Mouse (Mus musculus): ENCODE data around the gene Trmt1l. TPM values are rescaled to one million over a fixed set of nuclear protein-coding genes. Genes with fewer than 3 reads are reported as not detected.

The Trmt1l gene
- polyA plus RNA-seq, 1 experiment from 2014 or later: 52.3 TPM

- WGBS: 92% methylated on average over 5 of the region's 5 CpGs
- Histone ChIP-seq H3K36me3 (ENCODE audit: control insufficient read depth, insufficient read depth) (no peaks in the 10 kb centered on the region), H3K9me3 (ENCODE audit: control insufficient read depth, low read length) (no peaks in the 10 kb centered on the region)
These were observed 56.4 kb downstream of the Trmt1l start for GRCm38 (mm10) chr1:151484754-151485153.

GRCm38 (mm10) chr1:151489806-151490205 is 61.5 kb downstream of the Trmt1l start:
- Histone ChIP-seq H3K9ac (replicated peaks; ENCODE audit: low read depth, low read length) (no peak overlapping the region), H3K4me2 (ENCODE audit: low read length) (no peak overlapping the region), H3K4me3 (replicated peaks; ENCODE audit: low read length) (no peak overlapping the region), H3K27ac (ENCODE audit: low read length) (no peak overlapping the region), H3K4me1 (replicated peaks; ENCODE audit: control insufficient read depth, insufficient read depth, low read length) (peaks cover 3% of the 10 kb centered on the region; the same call in 1 of the 2 replicates), H3K36me3 (ENCODE audit: control insufficient read depth, insufficient read depth) (no peaks in the 10 kb centered on the region), H3K27me3 (replicated peaks; ENCODE audit: control insufficient read depth, insufficient read depth, low read length) (no peaks in the 10 kb centered on the region), H3K9me3 (ENCODE audit: control insufficient read depth, low read length) (no peaks in the 10 kb centered on the region)
- 77% methylated on average over 6 of the region's 6 CpGs for WGBS
- ATAC-seq: no peak

More at GRCm38 (mm10) chr1:151484754-151485153, 56.4 kb downstream of the Trmt1l start:
- no peak for ATAC-seq
- no peak overlapping the region for H3K9ac ChIP-seq (replicated peaks; ENCODE audit: low read depth, low read length)
- no peak overlapping the region for H3K4me3 ChIP-seq (replicated peaks; ENCODE audit: low read length)
- H3K27ac ChIP-seq (ENCODE audit: low read length): no peak overlapping the region
- no peaks in the 10 kb centered on the region for H3K27me3 ChIP-seq (replicated peaks; ENCODE audit: control insufficient read depth, insufficient read depth, low read length)
- H3K4me2 ChIP-seq (ENCODE audit: low read length): no peak overlapping the region
- no peaks in the 10 kb centered on the region for H3K4me1 ChIP-seq (replicated peaks; ENCODE audit: control insufficient read depth, insufficient read depth, low read length)

GRCm38 (mm10) chr1:151492419-151492818 is 64.1 kb downstream of the Trmt1l start:
- H3K9ac ChIP-seq (replicated peaks; ENCODE audit: low read depth, low read length): no peak overlapping the region
- no peak overlapping the region for H3K4me2 ChIP-seq (ENCODE audit: low read length)
- no peaks in the 10 kb centered on the region for H3K9me3 ChIP-seq (ENCODE audit: control insufficient read depth, low read length)
- WGBS: 45% methylated on average over 1 of the region's 1 CpGs
- H3K36me3 ChIP-seq (ENCODE audit: control insufficient read depth, insufficient read depth): no peaks in the 10 kb centered on the region
- no peaks in the 10 kb centered on the region for H3K27me3 ChIP-seq (replicated peaks; ENCODE audit: control insufficient read depth, insufficient read depth, low read length)
- H3K4me1 ChIP-seq (replicated peaks; ENCODE audit: control insufficient read depth, insufficient read depth, low read length): peaks cover 6% of the 10 kb centered on the region; the same call in 1 of the 2 replicates
- H3K27ac ChIP-seq (ENCODE audit: low read length): no peak overlapping the region
- no peak for ATAC-seq
- H3K4me3 ChIP-seq (replicated peaks; ENCODE audit: low read length): no peak overlapping the region

- Histone ChIP-seq H3K9ac (replicated peaks; ENCODE audit: low read depth, low read length) (no peak overlapping the region), H3K27ac (ENCODE audit: low read length) (no peak overlapping the region), H3K4me1 (replicated peaks; ENCODE audit: control insufficient read depth, insufficient read depth, low read length) (peaks cover 11% of the 10 kb centered on the region), H3K27me3 (replicated peaks; ENCODE audit: control insufficient read depth, insufficient read depth, low read length) (no peaks in the 10 kb centered on the region), H3K4me2 (ENCODE audit: low read length) (no peak overlapping the region), H3K4me3 (replicated peaks; ENCODE audit: low read length) (no peak overlapping the region), H3K36me3 (ENCODE audit: control insufficient read depth, insufficient read depth) (no peaks in the 10 kb centered on the region), H3K9me3 (ENCODE audit: control insufficient read depth, low read length) (no peaks in the 10 kb centered on the region)
- ATAC-seq: no peak
These were observed 65.5 kb downstream of the Trmt1l start for GRCm38 (mm10) chr1:151493826-151494225.

GRCm38 (mm10) chr1:151494711-151495110 is 66.4 kb downstream of the Trmt1l start:
- no peak overlapping the region for H3K27ac ChIP-seq (ENCODE audit: low read length)
- WGBS: 43% methylated on average over 6 of the region's 6 CpGs
- peaks cover 15% of the 10 kb centered on the region for H3K4me1 ChIP-seq (replicated peaks; ENCODE audit: control insufficient read depth, insufficient read depth, low read length)
- no peaks in the 10 kb centered on the region for H3K27me3 ChIP-seq (replicated peaks; ENCODE audit: control insufficient read depth, insufficient read depth, low read length)
- H3K4me2 ChIP-seq (ENCODE audit: low read length): no peak overlapping the region
- H3K9me3 ChIP-seq (ENCODE audit: control insufficient read depth, low read length): no peaks in the 10 kb centered on the region
- no peak overlapping the region for H3K9ac ChIP-seq (replicated peaks; ENCODE audit: low read depth, low read length)
- H3K36me3 ChIP-seq (ENCODE audit: control insufficient read depth, insufficient read depth): no peaks in the 10 kb centered on the region
- no peak overlapping the region for H3K4me3 ChIP-seq (replicated peaks; ENCODE audit: low read length)
- no peak for ATAC-seq

- WGBS: 93% methylated on average over 2 of the region's 2 CpGs
- ATAC-seq: no peak
- peaks cover 15% of the 10 kb centered on the region for H3K4me1 ChIP-seq (replicated peaks; ENCODE audit: control insufficient read depth, insufficient read depth, low read length)
- H3K27me3 ChIP-seq (replicated peaks; ENCODE audit: control insufficient read depth, insufficient read depth, low read length): no peaks in the 10 kb centered on the region
- no peak overlapping the region for H3K27ac ChIP-seq (ENCODE audit: low read length)
- H3K4me2 ChIP-seq (ENCODE audit: low read length): no peak overlapping the region
- H3K9ac ChIP-seq (replicated peaks; ENCODE audit: low read depth, low read length): no peak overlapping the region
- no peaks in the 10 kb centered on the region for H3K9me3 ChIP-seq (ENCODE audit: control insufficient read depth, low read length)
- H3K4me3 ChIP-seq (replicated peaks; ENCODE audit: low read length): no peak overlapping the region
- H3K36me3 ChIP-seq (ENCODE audit: control insufficient read depth, insufficient read depth): no peaks in the 10 kb centered on the region
These were observed 67.4 kb downstream of the Trmt1l start for GRCm38 (mm10) chr1:151495635-151496285.

- no peaks in the 10 kb centered on the region for H3K9me3 ChIP-seq (ENCODE audit: control insufficient read depth, low read length)
- 84% methylated on average over 8 of the region's 8 CpGs for WGBS
- no peak overlapping the region for H3K9ac ChIP-seq (replicated peaks; ENCODE audit: low read depth, low read length)
- no peak for ATAC-seq
- no peak overlapping the region for H3K27ac ChIP-seq (ENCODE audit: low read length)
- no peak overlapping the region for H3K4me3 ChIP-seq (replicated peaks; ENCODE audit: low read length)
- no peaks in the 10 kb centered on the region for H3K27me3 ChIP-seq (replicated peaks; ENCODE audit: control insufficient read depth, insufficient read depth, low read length)
- peaks cover 18% of the 10 kb centered on the region for H3K4me1 ChIP-seq (replicated peaks; ENCODE audit: control insufficient read depth, insufficient read depth, low read length)
- H3K36me3 ChIP-seq (ENCODE audit: control insufficient read depth, insufficient read depth): no peaks in the 10 kb centered on the region
- no peak overlapping the region for H3K4me2 ChIP-seq (ENCODE audit: low read length)
These were observed 68.7 kb downstream of the Trmt1l start for GRCm38 (mm10) chr1:151497028-151497427.

GRCm38 (mm10) chr1:151497942-151498341 is 69.6 kb downstream of the Trmt1l start:
- no peaks in the 10 kb centered on the region for H3K36me3 ChIP-seq (ENCODE audit: control insufficient read depth, insufficient read depth)
- no peak overlapping the region for H3K4me3 ChIP-seq (replicated peaks; ENCODE audit: low read length)
- whole genome bisulfite sequencing: 45% methylated on average over 2 of the region's 2 CpGs
- H3K9me3 ChIP-seq (ENCODE audit: control insufficient read depth, low read length): no peaks in the 10 kb centered on the region
- no peak overlapping the region for H3K4me2 ChIP-seq (ENCODE audit: low read length)
- no peaks in the 10 kb centered on the region for H3K27me3 ChIP-seq (replicated peaks; ENCODE audit: control insufficient read depth, insufficient read depth, low read length)
- H3K4me1 ChIP-seq (replicated peaks; ENCODE audit: control insufficient read depth, insufficient read depth, low read length): peaks cover 18% of the 10 kb centered on the region
- H3K27ac ChIP-seq (ENCODE audit: low read length): no peak overlapping the region
- no peak for ATAC-seq
- no peak overlapping the region for H3K9ac ChIP-seq (replicated peaks; ENCODE audit: low read depth, low read length)

- 76% methylated on average over 3 of the region's 3 CpGs for WGBS
- H3K4me2 ChIP-seq (ENCODE audit: low read length): no peak overlapping the region
- no peak overlapping the region for H3K4me3 ChIP-seq (replicated peaks; ENCODE audit: low read length)
These were observed 70.0 kb downstream of the Trmt1l start for GRCm38 (mm10) chr1:151498381-151498780.

More at GRCm38 (mm10) chr1:151498381-151498780, 70.0 kb downstream of the Trmt1l start:
- Histone ChIP-seq H3K27ac (ENCODE audit: low read length) (no peak overlapping the region), H3K9ac (replicated peaks; ENCODE audit: low read depth, low read length) (no peak overlapping the region), H3K4me1 (replicated peaks; ENCODE audit: control insufficient read depth, insufficient read depth, low read length) (peaks cover 18% of the 10 kb centered on the region), H3K9me3 (ENCODE audit: control insufficient read depth, low read length) (no peaks in the 10 kb centered on the region), H3K36me3 (ENCODE audit: control insufficient read depth, insufficient read depth) (no peaks in the 10 kb centered on the region), H3K27me3 (replicated peaks; ENCODE audit: control insufficient read depth, insufficient read depth, low read length) (no peaks in the 10 kb centered on the region)
- ATAC-seq: no peak
